Mouse (Mus musculus): ENCODE measurements around the gene Glrx5.

Glrx5 gene

DNA sequence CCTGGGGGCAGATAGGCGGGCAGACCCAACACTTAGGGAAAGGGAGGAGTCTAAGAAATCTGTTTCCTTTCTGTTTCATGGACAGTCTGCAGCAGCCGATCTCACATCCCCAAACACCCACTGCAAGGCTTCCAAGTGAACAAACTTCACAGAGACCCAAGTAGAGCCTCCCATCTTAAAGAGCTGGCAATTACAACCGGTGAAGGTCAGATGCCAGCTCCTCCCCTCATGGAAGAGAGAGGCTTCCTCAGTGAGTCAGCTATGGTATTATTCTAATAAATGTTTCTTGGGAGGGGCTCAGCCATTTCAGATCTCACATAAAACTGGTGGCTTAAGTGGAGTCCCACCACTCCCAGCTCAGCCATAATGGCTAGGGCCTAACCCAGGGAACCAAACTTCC is 28.8 kb upstream of the Glrx5 start:
- DNase-seq (ENCODE audit: low read depth, low spot score): no peak

- no peak for DNase-seq (ENCODE audit: low read depth, low spot score)
Observed at GRCm38 (mm10) chr12:105004956-105005714, 27.4 kb upstream of the Glrx5 start.

- DNase-seq (ENCODE audit: low read depth, low spot score): no peak
Observed at GRCm38 (mm10) chr12:105005715-105005972, 26.8 kb upstream of the Glrx5 start.

DNA sequence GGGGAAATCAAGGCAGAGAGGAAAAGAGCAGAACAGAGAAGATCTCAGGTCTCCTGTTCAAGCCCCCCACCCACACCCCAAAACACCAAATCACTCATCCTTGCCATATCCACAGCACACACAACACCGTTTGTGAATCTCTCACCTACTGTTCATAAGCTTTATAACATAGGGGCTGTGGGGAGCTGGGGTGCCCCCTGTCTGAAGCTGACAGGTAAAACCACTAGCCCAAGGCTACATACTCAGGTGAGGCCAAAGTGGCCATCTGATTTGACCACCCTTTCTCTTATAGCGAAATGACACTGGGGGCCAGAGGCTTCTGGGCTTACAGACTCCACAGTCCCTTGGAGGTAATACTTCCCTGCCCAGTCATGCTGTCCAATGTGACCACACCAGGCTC is 24.3 kb upstream of the Glrx5 start:
- no peak for DNase-seq (ENCODE audit: low read depth, low spot score)

GRCm38 (mm10) chr12:105008752-105009178 is 23.7 kb upstream of the Glrx5 start:
- DNase-seq (ENCODE audit: low read depth, low spot score): peak; percentile 88

- peak; percentile 83 for DNase-seq (ENCODE audit: low read depth, low spot score)
Observed at GRCm38 (mm10) chr12:105009370-105010212, 22.9 kb upstream of the Glrx5 start, which contains the start of gene Syne3. TSS of gene Syne3 (minus strand) at chr12:105009809.

- DNase-seq (ENCODE audit: low read depth, low spot score): peak; percentile 39
Observed at GRCm38 (mm10) chr12:105010213-105010790, 22.2 kb upstream of the Glrx5 start.

GRCm38 (mm10) chr12:105011589-105011988 is 20.9 kb upstream of the Glrx5 start:
- no peak for DNase-seq (ENCODE audit: low read depth, low spot score)

GRCm38 (mm10) chr12:105012314-105012713 is 20.2 kb upstream of the Glrx5 start:
- no peak for DNase-seq (ENCODE audit: low read depth, low spot score)

DNA sequence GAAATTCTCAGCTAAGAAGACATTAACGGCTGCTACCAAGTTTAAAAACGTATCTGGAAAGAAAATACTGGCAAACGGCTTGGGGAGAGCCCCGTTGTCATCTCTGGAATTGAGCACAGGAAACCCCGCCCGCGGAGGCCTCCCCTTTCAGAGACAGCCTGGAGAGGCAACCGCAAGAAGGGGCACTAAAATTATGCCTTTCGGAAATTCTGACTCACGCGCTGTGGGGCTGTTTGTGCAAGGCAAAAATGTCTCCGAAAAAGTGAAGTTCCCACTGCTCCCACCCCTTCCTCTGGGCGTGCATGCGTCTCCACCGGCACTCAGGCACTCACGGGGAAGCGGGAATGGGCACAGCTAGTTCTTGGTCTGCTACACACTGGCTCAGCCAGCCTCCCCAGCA is 19.4 kb upstream of the Glrx5 start:
- peak; percentile 93 for DNase-seq (ENCODE audit: low read depth, low spot score)

DNA sequence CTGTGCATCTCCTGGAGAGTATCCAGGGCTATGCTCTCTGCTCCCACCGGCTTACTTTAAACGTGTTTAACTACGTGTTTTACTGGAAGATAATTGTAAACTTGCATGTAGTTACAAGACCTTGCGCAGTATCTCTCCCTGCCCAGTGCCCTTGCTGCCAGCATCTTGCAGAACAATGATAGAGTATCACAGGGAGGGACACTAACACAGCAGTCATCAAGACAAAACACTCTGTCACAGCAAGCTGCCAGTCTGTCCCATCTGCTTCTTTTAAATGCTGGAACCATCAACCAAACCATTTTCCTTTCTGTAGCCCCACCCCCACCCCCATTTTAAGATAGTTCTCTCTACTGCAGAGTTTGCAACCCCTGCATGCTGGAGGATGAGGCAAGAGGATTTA is 16.3 kb upstream of the Glrx5 start:
- DNase-seq (ENCODE audit: low read depth, low spot score): no peak

GRCm38 (mm10) chr12:105016639-105017038 is 15.8 kb upstream of the Glrx5 start:
- no peak for DNase-seq (ENCODE audit: low read depth, low spot score)

DNA sequence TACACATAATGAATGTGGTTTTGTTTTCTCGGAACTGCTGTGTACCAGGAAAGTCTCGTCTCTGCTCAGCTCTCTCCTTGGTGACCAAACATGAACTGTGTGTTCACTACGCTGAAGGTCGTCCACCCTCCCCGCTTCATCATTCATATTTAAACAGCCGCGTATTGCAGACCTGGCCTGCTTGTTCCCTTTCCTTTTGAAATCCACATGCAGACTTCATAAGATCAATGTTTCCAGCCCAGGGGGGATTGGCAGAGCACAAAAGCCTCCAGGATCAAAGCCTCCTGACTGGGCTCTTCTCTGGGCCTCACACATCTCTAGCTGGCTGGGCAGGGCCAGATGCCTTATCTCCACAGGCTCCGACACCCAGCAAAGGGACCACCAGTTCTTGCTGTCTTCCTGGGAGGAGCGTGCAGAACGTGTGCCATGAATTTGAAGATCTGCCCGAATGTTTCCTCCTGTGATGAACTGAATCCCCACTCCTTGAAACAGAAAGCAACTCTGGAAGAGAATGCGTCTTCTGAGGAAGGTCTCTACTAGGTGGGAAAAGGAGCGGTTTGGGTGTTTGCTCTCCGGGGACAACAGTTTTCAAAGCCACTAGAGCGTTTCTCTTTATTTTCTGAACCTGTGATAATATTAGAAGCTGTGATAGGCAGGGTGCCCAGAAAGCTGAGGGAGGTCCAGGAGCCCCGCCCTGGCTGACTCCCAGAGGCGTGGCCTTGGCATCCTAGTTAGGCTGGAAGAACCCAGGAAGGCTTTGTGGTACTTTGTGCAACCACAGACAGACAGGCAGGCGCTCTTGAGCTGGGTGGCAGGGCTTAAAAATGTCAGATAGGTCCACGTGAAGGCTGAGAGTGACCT is 12.9 kb upstream of the Glrx5 start:
- peak; percentile 46 for DNase-seq (ENCODE audit: low read depth, low spot score)

- peak; percentile 62 for DNase-seq (ENCODE audit: low read depth, low spot score)
Observed at GRCm38 (mm10) chr12:105021441-105022069, 10.9 kb upstream of the Glrx5 start.

- peak; percentile 64 for DNase-seq (ENCODE audit: low read depth, low spot score)
Observed at GRCm38 (mm10) chr12:105022141-105022540, 10.3 kb upstream of the Glrx5 start.

- peak; percentile 35 for DNase-seq (ENCODE audit: low read depth, low spot score)
Observed at GRCm38 (mm10) chr12:105022776-105023175, 9.7 kb upstream of the Glrx5 start.

- peak; percentile 80 for DNase-seq (ENCODE audit: low read depth, low spot score)
Observed at GRCm38 (mm10) chr12:105025271-105025946, 7.1 kb upstream of the Glrx5 start.

GRCm38 (mm10) chr12:105025947-105026586 is 6.4 kb upstream of the Glrx5 start:
- DNase-seq (ENCODE audit: low read depth, low spot score): no peak

DNA sequence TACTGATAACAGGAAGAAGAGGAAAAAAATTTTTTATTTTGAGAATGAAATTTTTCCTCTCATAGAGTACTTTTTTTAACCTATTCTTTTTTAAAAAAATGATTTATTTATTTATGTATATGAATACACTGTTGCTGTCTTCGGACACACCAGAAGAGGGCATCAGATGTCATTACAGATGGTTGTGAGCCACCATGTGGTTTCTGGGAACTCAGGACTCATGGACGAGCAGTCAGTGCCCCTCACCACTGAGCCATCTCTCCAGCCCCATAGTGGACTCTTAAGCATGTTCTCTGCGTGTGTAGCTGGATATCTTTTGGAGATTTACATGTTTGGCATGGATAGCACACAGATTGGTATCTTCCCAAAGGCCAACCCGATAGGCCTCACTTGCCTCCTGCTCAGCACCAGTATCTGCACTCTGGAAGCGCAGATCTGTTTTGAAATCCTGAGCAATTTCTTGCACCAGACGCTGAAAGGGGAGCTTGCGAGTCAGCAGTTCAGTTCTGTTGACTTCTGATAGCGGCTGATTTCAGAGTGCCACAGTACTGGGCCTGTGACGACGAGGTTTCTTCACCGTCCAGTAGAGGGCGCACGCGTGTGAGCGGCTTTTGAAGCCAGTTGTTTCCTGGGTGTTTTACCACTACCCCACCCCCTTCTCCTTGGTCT is 5.0 kb upstream of the Glrx5 start:
- peak; percentile 90 for DNase-seq (ENCODE audit: low read depth, low spot score)

- DNase-seq (ENCODE audit: low read depth, low spot score): no peak
Observed at GRCm38 (mm10) chr12:105029890-105030289, 2.6 kb upstream of the Glrx5 start.

All from CD4-positive helper T cell, adult 2 months (primary cell).